Mouse (Mus musculus) left cerebral cortex, postnatal 14 days (tissue): Measurements from ENCODE around the gene Hspa1a. TPM values are rescaled to one million over a fixed set of nuclear protein-coding genes. Genes with fewer than 3 reads are reported as not detected.
A peak's percentile ranks its signal among the peaks of the same experiment; 100 is the strongest.
"Not testable (repeated sequence)": the region's sequence is repeated elsewhere in the genome, so short reads cannot be mapped to it uniquely, and the experiment has no call there.

Source experiments
- DNase-seq, 2 experiments: peaks; one replicate each; pipeline ENCODE4 v3.0.0; 2021 to 2022; ENCODE audit warnings: low spot score in 2 of 2, mixed read lengths in 1 of 2
- intact Hi-C: fragments of 180-260 bp; cut with DNase I; formaldehyde crosslinking; loops from one replicate; pipeline ENCODE4 v1.15.1; 2025
- total RNA-seq, 2 experiments: library from RNA; stranded (reverse); gene quantifications; 2 replicates each; pipeline ENCODE4 v1.2.3; 2021

The Hspa1a gene
- total RNA-seq, 2 experiments from 2014 or later = 5.5 to 6.7 TPM

GRCm38 (mm10) chr17:34978239-34978638, 6.3 kb upstream of the Hspa1a start:
- no peak for DNase-seq
- intact Hi-C loops = no loop called here

GRCm38 (mm10) chr17:34977000-34977399, 5.0 kb upstream of the Hspa1a start:
- intact Hi-C loops = no loop called here
- DNase-seq = no peak

GRCm38 (mm10) chr17:34975581-34976492, 3.9 kb upstream of the Hspa1a start:
- DNase-seq = no peak
- intact Hi-C loops = no loop called here

- DNase-seq, intact Hi-C loops: not testable (repeated sequence)
Measured at GRCm38 (mm10) chr17:34971694-34972068, 275 bp downstream of the Hspa1a start.

- intact Hi-C loops, DNase-seq: not testable (repeated sequence)
Measured at GRCm38 (mm10) chr17:34970850-34971249, 1.1 kb downstream of the Hspa1a start.

- intact Hi-C loops, DNase-seq: not testable (repeated sequence)
Measured at GRCm38 (mm10) chr17:34969822-34970221, 2.1 kb downstream of the Hspa1a start, which contains the start of gene Gm20481. Gene Gm20481, plus strand, starts transcription at chr17:34969912.

- no peak for DNase-seq
- intact Hi-C loops = no loop called here
Measured at GRCm38 (mm10) chr17:34965627-34966026, 6.3 kb downstream of the Hspa1a start.

GRCm38 (mm10) chr17:34964640-34965049, 7.3 kb downstream of the Hspa1a start:
- intact Hi-C loops = no loop called here

GRCm38 (mm10) chr17:34962841-34963240, 9.1 kb downstream of the Hspa1a start:
- intact Hi-C loops = no loop called here
- no peak for DNase-seq

More at GRCm38 (mm10) chr17:34964640-34965049, 7.3 kb downstream of the Hspa1a start:
- DNase-seq = no peak

GRCm38 (mm10) chr17:34962125-34962524, 9.8 kb downstream of the Hspa1a start:
- intact Hi-C loops = no loop called here

GRCm38 (mm10) chr17:34960702-34961493, 11.1 kb downstream of the Hspa1a start:
- no peak for DNase-seq
- intact Hi-C loops = no loop called here

More at GRCm38 (mm10) chr17:34962125-34962524, 9.8 kb downstream of the Hspa1a start:
- no peak for DNase-seq

GRCm38 (mm10) chr17:34959881-34960515, 12.0 kb downstream of the Hspa1a start:
- intact Hi-C loops = no loop called here
- no peak for DNase-seq

GRCm38 (mm10) chr17:34959130-34959778, 12.7 kb downstream of the Hspa1a start, which contains the start of gene Hspa1b:
Gene Hspa1b, minus strand, starts transcription at chr17:34959238.
- DNase-seq = peak; percentile 67 to 79
- intact Hi-C loops = not testable (repeated sequence)

- DNase-seq, intact Hi-C loops: not testable (repeated sequence)
Measured at GRCm38 (mm10) chr17:34958734-34959129, 13.2 kb downstream of the Hspa1a start.

GRCm38 (mm10) chr17:34957966-34958365, 14.0 kb downstream of the Hspa1a start:
- intact Hi-C loops, DNase-seq: not testable (repeated sequence)

GRCm38 (mm10) chr17:34957291-34957690, 14.7 kb downstream of the Hspa1a start:
- intact Hi-C loops, DNase-seq: not testable (repeated sequence)

- intact Hi-C loops = no loop called here
- no peak for DNase-seq
Measured at GRCm38 (mm10) chr17:34956340-34956739, 15.6 kb downstream of the Hspa1a start.

GRCm38 (mm10) chr17:34955884-34956283, 16.1 kb downstream of the Hspa1a start:
- intact Hi-C loops = no loop called here
- DNase-seq = no peak

GRCm38 (mm10) chr17:34954831-34955230, 17.1 kb downstream of the Hspa1a start:
- DNase-seq = no peak
- intact Hi-C loops = no loop called here
